Mouse (Mus musculus): ENCODE measurements around the gene Maml2. TPM values are rescaled to one million over a fixed set of nuclear protein-coding genes. Genes with fewer than 3 reads are reported as not detected.

The Maml2 gene
- polyA plus RNA-seq, 1 experiment from 2014 or later = 6.5 TPM

DNA sequence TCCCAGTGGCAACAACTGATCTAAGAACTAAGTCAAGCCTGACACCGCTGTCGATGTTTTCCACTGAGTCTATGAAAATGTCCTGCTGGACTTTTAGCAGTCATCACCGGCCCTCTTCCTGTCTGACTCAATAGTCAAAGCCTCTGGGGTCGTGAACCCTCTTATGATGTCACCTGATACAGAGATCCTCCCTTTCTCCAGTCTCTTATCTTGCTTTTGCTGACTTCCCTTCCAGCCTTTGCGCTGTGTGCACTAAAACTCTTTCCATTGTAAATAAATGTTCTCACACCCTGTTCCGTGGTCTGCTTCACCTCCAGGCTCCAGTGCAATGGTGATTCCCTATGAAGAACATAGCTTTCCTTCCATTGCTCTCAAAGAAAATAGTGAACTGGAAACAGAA lies 132.5 kb downstream of the Maml2 start:
- peaks cover 12% of the 10 kb centered on the region for H3K4me1 ChIP-seq (replicated peaks; ENCODE audit: control insufficient read depth, insufficient read depth, low read length)
- WGBS = 51% methylated on average over 6 of the region's 6 CpGs
- H3K4me3 ChIP-seq (ENCODE audit: low read depth, low read length) = no peak overlapping the region
- H3K27me3 ChIP-seq (replicated peaks; ENCODE audit: control insufficient read depth, insufficient read depth, low read length) = no peaks in the 10 kb centered on the region
- ATAC-seq (replicated peaks; ENCODE audit: low FRiP score, low TSS enrichment, low read depth) = peak; percentile 38; the same call in 1 of the 2 replicates
- DNase-seq (ENCODE audit: low spot score) = no peak
- no peak overlapping the region for H3K27ac ChIP-seq (ENCODE audit: low read depth)
- H3K9me3 ChIP-seq (ENCODE audit: control insufficient read depth, low read length) = no peaks in the 10 kb centered on the region
- no peaks in the 10 kb centered on the region for H3K36me3 ChIP-seq (ENCODE audit: control insufficient read depth, insufficient read depth, low read length)
- H3K4me2 ChIP-seq (ENCODE audit: low read length) = no peak overlapping the region
- no peak overlapping the region for H3K9ac ChIP-seq (ENCODE audit: low read length)

DNA sequence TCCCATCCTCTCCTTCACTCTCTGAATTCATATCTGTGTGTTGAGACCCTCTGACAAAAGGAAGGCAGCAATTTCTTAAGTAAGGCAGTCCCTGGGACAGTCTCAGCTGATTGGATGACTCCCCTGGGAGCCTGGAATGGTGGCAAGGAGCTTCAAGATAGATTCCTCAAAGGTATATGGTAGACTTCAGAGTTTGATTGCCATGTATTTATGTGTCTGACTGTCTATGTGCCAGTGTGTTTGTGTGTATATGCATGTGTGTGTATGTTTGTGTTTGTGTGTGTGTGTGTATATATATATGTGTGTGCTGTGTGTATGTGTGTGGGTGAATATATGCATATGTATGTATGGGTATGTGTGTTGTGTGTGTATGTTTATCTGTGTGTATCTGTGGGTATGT lies 133.0 kb downstream of the Maml2 start:
- ATAC-seq (replicated peaks; ENCODE audit: low FRiP score, low TSS enrichment, low read depth) (no peak), DNase-seq (ENCODE audit: low spot score) (no peak)
- Histone ChIP-seq H3K27me3 (replicated peaks; ENCODE audit: control insufficient read depth, insufficient read depth, low read length) (no peaks in the 10 kb centered on the region), H3K4me2 (ENCODE audit: low read length) (no peak overlapping the region), H3K36me3 (ENCODE audit: control insufficient read depth, insufficient read depth, low read length) (no peaks in the 10 kb centered on the region), H3K27ac (ENCODE audit: low read depth) (no peak overlapping the region), H3K4me3 (ENCODE audit: low read depth, low read length) (no peak overlapping the region), H3K4me1 (replicated peaks; ENCODE audit: control insufficient read depth, insufficient read depth, low read length) (peaks cover 7% of the 10 kb centered on the region; the same call in 1 of the 2 replicates), H3K9me3 (ENCODE audit: control insufficient read depth, low read length) (no peaks in the 10 kb centered on the region), H3K9ac (ENCODE audit: low read length) (no peak overlapping the region)

DNA sequence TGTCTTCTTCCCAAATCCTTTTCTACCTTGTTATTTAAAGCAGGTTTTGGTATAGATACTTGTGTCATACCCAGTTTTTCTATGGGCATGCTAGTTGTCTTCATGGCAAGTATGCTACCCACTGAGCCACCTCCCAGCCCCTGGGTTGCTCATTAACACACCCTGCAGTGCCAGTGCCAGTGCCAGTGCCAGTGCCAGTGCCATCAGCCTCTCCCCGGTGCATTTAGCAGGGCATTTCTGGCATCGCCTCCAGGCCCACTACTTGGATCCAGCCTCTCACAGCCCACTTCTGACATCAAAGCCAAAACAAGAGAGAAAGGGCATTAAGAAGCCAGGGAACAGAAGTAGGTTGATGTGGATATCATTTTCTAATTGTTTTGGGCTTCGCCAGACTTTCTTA lies 133.9 kb downstream of the Maml2 start:
- WGBS = 89% methylated on average over 3 of the region's 3 CpGs
- Histone ChIP-seq H3K4me1 (replicated peaks; ENCODE audit: control insufficient read depth, insufficient read depth, low read length) (no peaks in the 10 kb centered on the region), H3K27me3 (replicated peaks; ENCODE audit: control insufficient read depth, insufficient read depth, low read length) (no peaks in the 10 kb centered on the region), H3K36me3 (ENCODE audit: control insufficient read depth, insufficient read depth, low read length) (no peaks in the 10 kb centered on the region), H3K4me3 (ENCODE audit: low read depth, low read length) (no peak overlapping the region), H3K9me3 (ENCODE audit: control insufficient read depth, low read length) (no peaks in the 10 kb centered on the region), H3K4me2 (ENCODE audit: low read length) (no peak overlapping the region), H3K27ac (ENCODE audit: low read depth) (no peak overlapping the region), H3K9ac (ENCODE audit: low read length) (no peak overlapping the region)
- no peak for ATAC-seq (replicated peaks; ENCODE audit: low FRiP score, low TSS enrichment, low read depth)
- no peak for DNase-seq (ENCODE audit: low spot score)

DNA sequence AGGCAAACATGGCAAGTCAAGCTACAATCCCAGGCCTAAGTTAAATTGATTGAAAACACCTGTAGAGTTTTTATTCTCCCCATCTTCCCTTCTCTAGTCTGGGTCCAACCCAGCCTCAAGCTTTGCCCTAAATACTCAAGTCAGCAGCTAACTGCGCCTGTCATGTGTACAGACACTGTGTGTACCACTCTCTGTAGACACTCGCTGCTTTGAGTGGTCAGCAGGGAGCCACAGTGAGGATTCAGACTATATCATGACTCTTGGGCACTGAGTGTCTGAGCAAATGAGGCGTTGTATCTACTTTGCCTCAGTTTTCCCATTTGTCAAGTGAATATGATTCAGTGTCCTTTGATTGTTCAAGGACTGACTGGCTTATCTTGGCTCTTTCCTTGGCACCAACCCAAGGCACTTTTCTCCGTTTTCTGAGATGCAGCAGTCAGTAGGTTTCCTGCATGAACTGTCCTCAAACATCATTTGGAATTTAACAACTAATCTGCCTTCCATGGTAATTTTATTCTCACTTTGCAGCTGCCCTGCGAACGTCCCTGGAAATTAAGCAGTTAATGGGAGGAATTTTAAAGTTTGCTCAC lies 135.8 kb downstream of the Maml2 start:
- DNase-seq (ENCODE audit: low spot score) (no peak), ATAC-seq (replicated peaks; ENCODE audit: low FRiP score, low TSS enrichment, low read depth) (no peak)
- Histone ChIP-seq H3K36me3 (ENCODE audit: control insufficient read depth, insufficient read depth, low read length) (no peaks in the 10 kb centered on the region), H3K4me1 (replicated peaks; ENCODE audit: control insufficient read depth, insufficient read depth, low read length) (no peaks in the 10 kb centered on the region), H3K27me3 (replicated peaks; ENCODE audit: control insufficient read depth, insufficient read depth, low read length) (no peaks in the 10 kb centered on the region), H3K9ac (ENCODE audit: low read length) (no peak overlapping the region), H3K9me3 (ENCODE audit: control insufficient read depth, low read length) (peaks cover 9% of the 10 kb centered on the region; the same call in 1 of the 2 replicates), H3K27ac (ENCODE audit: low read depth) (no peak overlapping the region), H3K4me3 (ENCODE audit: low read depth, low read length) (no peak overlapping the region), H3K4me2 (ENCODE audit: low read length) (no peak overlapping the region)
- WGBS = 81% methylated on average over 6 of the region's 6 CpGs

DNA sequence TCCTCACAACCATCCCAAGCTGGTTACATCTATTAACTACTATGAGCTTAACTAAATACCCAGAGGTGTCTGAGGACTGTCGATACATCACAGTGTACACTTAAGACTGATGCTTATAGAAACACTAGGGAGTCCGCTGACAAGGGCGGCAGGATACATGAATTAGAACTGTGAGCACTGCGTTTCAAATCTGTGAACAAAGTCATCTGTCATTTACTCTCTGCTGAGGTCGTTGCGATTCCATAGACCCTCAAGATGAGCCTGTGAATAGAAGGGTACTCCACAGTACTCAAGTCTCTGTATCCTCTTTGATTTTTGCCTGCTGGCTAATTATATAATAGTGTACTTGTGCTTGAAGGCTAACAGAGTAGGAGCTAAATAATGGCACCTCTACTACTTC lies 143.2 kb downstream of the Maml2 start:
- WGBS = 82% methylated on average over 6 of the region's 6 CpGs
- Histone ChIP-seq H3K4me1 (replicated peaks; ENCODE audit: control insufficient read depth, insufficient read depth, low read length) (no peaks in the 10 kb centered on the region), H3K4me2 (ENCODE audit: low read length) (no peak overlapping the region), H3K36me3 (ENCODE audit: control insufficient read depth, insufficient read depth, low read length) (no peaks in the 10 kb centered on the region), H3K27ac (ENCODE audit: low read depth) (no peak overlapping the region), H3K9ac (ENCODE audit: low read length) (no peak overlapping the region), H3K27me3 (replicated peaks; ENCODE audit: control insufficient read depth, insufficient read depth, low read length) (no peaks in the 10 kb centered on the region), H3K4me3 (ENCODE audit: low read depth, low read length) (no peak overlapping the region), H3K9me3 (ENCODE audit: control insufficient read depth, low read length) (peaks cover 9% of the 10 kb centered on the region; the same call in 1 of the 2 replicates)
- ATAC-seq (replicated peaks; ENCODE audit: low FRiP score, low TSS enrichment, low read depth) = no peak
- DNase-seq (ENCODE audit: low spot score) = no peak

DNA sequence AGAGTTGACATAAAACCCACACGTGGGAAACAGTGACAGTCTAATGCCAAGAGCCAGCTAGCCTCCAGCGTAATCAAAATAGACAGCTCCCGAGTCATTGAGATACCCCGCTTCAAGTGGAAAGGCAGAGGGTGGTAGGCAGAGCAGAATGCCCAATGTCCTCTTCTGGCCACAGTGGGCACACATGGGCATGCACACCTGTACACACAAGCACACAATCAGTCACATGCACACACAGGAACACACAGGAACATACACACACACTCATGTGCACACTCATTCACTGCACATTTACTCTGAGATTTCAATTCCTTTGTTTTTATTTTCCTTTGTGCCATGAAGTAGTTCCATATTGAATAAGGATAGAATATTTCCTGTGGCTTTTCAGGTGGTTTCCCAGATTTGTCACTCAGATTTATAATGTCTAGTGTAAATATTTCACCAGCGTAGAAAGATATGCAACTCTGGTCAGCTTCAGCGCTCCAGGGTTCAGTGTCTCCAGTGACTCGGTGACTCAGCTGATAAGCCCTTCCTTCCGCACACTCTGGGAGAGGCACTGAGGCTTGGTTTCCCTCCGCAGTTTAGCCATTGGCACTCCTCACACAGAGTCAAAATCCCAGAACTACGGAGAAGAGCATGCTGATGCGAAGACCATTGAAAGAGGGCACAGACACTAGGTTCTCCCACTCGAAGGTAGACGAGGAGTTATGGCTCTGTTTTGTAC lies 144.4 kb downstream of the Maml2 start:
- Histone ChIP-seq H3K36me3 (ENCODE audit: control insufficient read depth, insufficient read depth, low read length) (no peaks in the 10 kb centered on the region), H3K27me3 (replicated peaks; ENCODE audit: control insufficient read depth, insufficient read depth, low read length) (no peaks in the 10 kb centered on the region), H3K4me3 (ENCODE audit: low read depth, low read length) (no peak overlapping the region), H3K4me2 (ENCODE audit: low read length) (no peak overlapping the region), H3K4me1 (replicated peaks; ENCODE audit: control insufficient read depth, insufficient read depth, low read length) (no peaks in the 10 kb centered on the region), H3K27ac (ENCODE audit: low read depth) (no peak overlapping the region), H3K9me3 (ENCODE audit: control insufficient read depth, low read length) (peaks cover 7% of the 10 kb centered on the region; the same call in 1 of the 2 replicates), H3K9ac (ENCODE audit: low read length) (no peak overlapping the region)
- DNase-seq (ENCODE audit: low spot score) = no peak
- peak; percentile 75 for ATAC-seq (replicated peaks; ENCODE audit: low FRiP score, low TSS enrichment, low read depth)
- WGBS = 68% methylated on average over 13 of the region's 13 CpGs

DNA sequence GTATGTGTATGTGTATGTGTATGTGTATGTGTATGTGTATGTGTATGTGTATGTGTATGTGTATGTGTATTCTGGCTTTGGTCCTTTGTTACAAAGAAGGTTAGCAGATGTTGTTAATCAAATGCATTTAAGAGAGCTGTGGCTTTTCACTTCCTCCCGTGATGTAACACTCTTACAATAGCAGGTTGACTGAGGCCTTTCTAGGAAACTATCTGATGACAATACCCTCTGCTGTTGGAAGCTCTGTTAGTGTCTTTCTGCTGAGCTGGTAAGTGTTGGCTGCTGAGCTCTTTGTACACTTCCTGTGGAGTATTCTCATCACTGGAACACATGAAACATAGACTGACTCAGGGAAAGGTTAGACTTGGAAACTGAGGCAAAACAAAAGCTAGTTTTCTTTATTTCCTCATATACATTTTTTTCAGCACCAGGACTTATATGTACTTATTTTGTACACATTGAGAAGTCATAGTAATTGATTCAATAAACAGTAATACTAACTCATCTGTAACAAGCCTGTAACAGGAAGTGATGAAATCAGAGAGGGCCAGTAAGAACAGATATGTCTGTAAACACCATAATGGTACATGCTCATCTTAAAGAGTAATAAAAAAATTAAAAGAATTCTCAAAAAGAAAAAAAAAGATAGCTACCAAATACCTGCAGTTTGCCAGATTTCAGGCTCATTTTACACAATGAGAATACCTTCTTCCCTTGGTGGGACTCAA lies 145.9 kb downstream of the Maml2 start:
- Histone ChIP-seq H3K9ac (ENCODE audit: low read length) (no peak overlapping the region), H3K9me3 (ENCODE audit: control insufficient read depth, low read length) (no peaks in the 10 kb centered on the region), H3K4me3 (ENCODE audit: low read depth, low read length) (no peak overlapping the region), H3K27ac (ENCODE audit: low read depth) (no peak overlapping the region), H3K36me3 (ENCODE audit: control insufficient read depth, insufficient read depth, low read length) (no peaks in the 10 kb centered on the region), H3K4me1 (replicated peaks; ENCODE audit: control insufficient read depth, insufficient read depth, low read length) (no peaks in the 10 kb centered on the region), H3K27me3 (replicated peaks; ENCODE audit: control insufficient read depth, insufficient read depth, low read length) (no peaks in the 10 kb centered on the region), H3K4me2 (ENCODE audit: low read length) (no peak overlapping the region)
- DNase-seq (ENCODE audit: low spot score) (no peak), ATAC-seq (replicated peaks; ENCODE audit: low FRiP score, low TSS enrichment, low read depth) (no peak)
- 59% methylated on average over 1 of the region's 1 CpGs for WGBS

DNA sequence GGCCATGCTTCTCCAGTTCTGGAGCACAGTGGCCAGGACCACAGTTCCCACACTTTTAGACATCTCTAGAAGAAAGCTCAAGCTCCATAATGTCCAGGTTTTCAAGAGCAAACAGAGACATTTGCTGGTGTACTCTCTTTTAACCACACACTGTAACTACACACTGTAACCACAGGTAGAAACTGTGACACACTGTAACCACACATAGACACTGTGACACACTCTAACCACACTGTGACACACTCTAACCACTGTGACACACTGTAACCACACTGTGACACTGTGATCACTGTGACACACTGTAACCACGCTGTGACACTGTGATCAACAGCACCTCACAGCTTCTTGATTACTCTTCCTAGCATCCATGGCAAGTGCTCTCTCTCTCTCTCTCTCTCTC lies 148.5 kb downstream of the Maml2 start:
- Histone ChIP-seq H3K9ac (ENCODE audit: low read length) (no peak overlapping the region), H3K4me1 (replicated peaks; ENCODE audit: control insufficient read depth, insufficient read depth, low read length) (no peaks in the 10 kb centered on the region), H3K27me3 (replicated peaks; ENCODE audit: control insufficient read depth, insufficient read depth, low read length) (no peaks in the 10 kb centered on the region), H3K9me3 (ENCODE audit: control insufficient read depth, low read length) (no peaks in the 10 kb centered on the region), H3K27ac (ENCODE audit: low read depth) (no peak overlapping the region), H3K4me3 (ENCODE audit: low read depth, low read length) (no peak overlapping the region), H3K36me3 (ENCODE audit: control insufficient read depth, insufficient read depth, low read length) (no peaks in the 10 kb centered on the region), H3K4me2 (ENCODE audit: low read length) (no peak overlapping the region)
- 74% methylated on average over 1 of the region's 1 CpGs for WGBS
- ATAC-seq (replicated peaks; ENCODE audit: low FRiP score, low TSS enrichment, low read depth) (no peak), DNase-seq (ENCODE audit: low spot score) (no peak)

All from intestine, embryonic 14.5 days (tissue).